Comparison of ENCODE assay signal across 16 mouse cellular contexts in the genomic region with DNA sequence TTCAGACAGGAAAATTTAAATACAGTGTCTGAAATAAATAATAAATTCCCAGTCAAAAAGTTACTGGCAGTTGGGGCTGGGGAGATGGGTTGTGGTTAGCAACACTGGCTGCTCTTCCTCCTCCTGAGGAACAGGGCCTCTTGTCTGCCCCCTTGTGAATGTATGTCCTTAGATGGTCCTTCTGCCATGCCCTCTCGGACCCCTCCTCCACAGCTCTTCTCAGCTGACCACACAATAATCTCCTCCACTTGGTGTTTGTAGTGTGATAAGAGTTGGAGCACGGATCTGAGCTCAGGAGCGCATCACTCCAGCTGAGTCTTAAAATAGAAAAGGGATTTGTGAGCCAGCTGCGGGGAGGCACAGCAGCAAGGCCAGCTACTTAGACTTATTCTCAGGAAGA. TPM values are rescaled to one million over a fixed set of nuclear protein-coding genes. Genes with fewer than 3 reads are reported as not detected.
DNase-seq lines count a peak whose midpoint lies in the region; ATAC-seq and TF ChIP-seq lines count a peak whose summit lies in the region.
"Had no signal": no experiment of that assay in that cellular context is flagged by ENCODE, and none has a peak within 500 bp of the region (broad histone marks: within the 10 kb centered on the region; RNA-seq: fewer than 3 reads in every experiment).

No protein-coding gene starts in this region.

- H3K4me2 ChIP-seq in heart, embryonic 14.5 days (ENCODE audit: low read length) = peak overlapping the region; percentile 29; the same call in 1 of the 2 replicates
- no peak overlapping the region for H3K4me2 ChIP-seq in liver, embryonic 13.5 days
- no peak overlapping the region for H3K4me2 ChIP-seq in intestine, postnatal 0 days (replicated peaks; ENCODE audit: low read depth)

- no peaks in the 10 kb centered on the region for H3K9me3 ChIP-seq in G1E (replicated peaks)
- H3K9me3 ChIP-seq in heart, embryonic 14.5 days (ENCODE audit: control insufficient read depth, low read length) = no peaks in the 10 kb centered on the region
- H3K9me3 ChIP-seq in liver, embryonic 13.5 days (replicated peaks) = no peaks in the 10 kb centered on the region
- no peaks in the 10 kb centered on the region for H3K9me3 ChIP-seq in intestine, postnatal 0 days (ENCODE audit: control insufficient read depth)

- no peak for TF ChIP-seq CTCF in G1E (IDR thresholded peaks at IDR 0.05; ENCODE audit: low read depth, low read length)
- no peak for TF ChIP-seq CTCF in intestine, postnatal 0 days (IDR thresholded peaks at IDR 0.05; ENCODE audit: low read depth)

- WGBS in heart, embryonic 14.5 days = 3% methylated on average over 4 of the region's 4 CpGs
- 7% methylated on average over 4 of the region's 4 CpGs for WGBS in liver, embryonic 13.5 days (ENCODE audit: insufficient replicate concordance)
- 48% methylated on average over 4 of the region's 4 CpGs for WGBS in intestine, postnatal 0 days

- ATAC-seq in G1E (ENCODE audit: extremely low read depth, insufficient number of reproducible peaks, low FRiP score, poor library complexity, severe bottlenecking) = peak; percentile 86
- peak; percentile 89 for ATAC-seq in common myeloid progenitor, adult 5-6 weeks (replicated peaks; ENCODE audit: low read depth, poor library complexity, severe bottlenecking)
- ATAC-seq in heart, embryonic 14.5 days (ENCODE audit: insufficient number of reproducible peaks, insufficient read depth, low FRiP score, low read depth) = peak; percentile 85
- peak; percentile 60 for ATAC-seq in liver, embryonic 13.5 days (ENCODE audit: low read depth)
- no peak for ATAC-seq in intestine, postnatal 0 days
- ATAC-seq: CD4-positive, CD25-positive, alpha-beta regulatory T cell, adult 4 months; hindbrain, embryonic 16.5 days had no signal

- no peaks in the 10 kb centered on the region for H3K27me3 ChIP-seq in G1E (ENCODE audit: insufficient read depth, low read length)
- H3K27me3 ChIP-seq in heart, embryonic 14.5 days (ENCODE audit: control insufficient read depth, insufficient read depth, low read length) = no peaks in the 10 kb centered on the region
- no peaks in the 10 kb centered on the region for H3K27me3 ChIP-seq in liver, embryonic 13.5 days
- no peaks in the 10 kb centered on the region for H3K27me3 ChIP-seq in intestine, postnatal 0 days (replicated peaks; ENCODE audit: control insufficient read depth, insufficient read depth, low read length)

- DNase-seq in G1E (ENCODE audit: low spot score) = peak; percentile 36
- no peak for DNase-seq in liver, embryonic 13.5 days
- no peak for DNase-seq in cerebellum, adult 11 months
- no peak for DNase-seq in adrenal gland, adult 18-20 months (ENCODE audit: low spot score in 2 of 2)
- DNase-seq in gastrocnemius, adult 8-10 months (ENCODE audit: low spot score in 2 of 2) = no peak
- DNase-seq: adrenal gland, postnatal 36 days; cerebellum, adult 9-11 months; gastrocnemius, postnatal 10 days; kidney, adult 8-10 months; lung, adult 18-20 months had no signal

- H3K36me3 ChIP-seq in G1E (replicated peaks) = no peaks in the 10 kb centered on the region
- no peaks in the 10 kb centered on the region for H3K36me3 ChIP-seq in heart, embryonic 14.5 days (ENCODE audit: control insufficient read depth, insufficient read depth, low read length)
- no peaks in the 10 kb centered on the region for H3K36me3 ChIP-seq in liver, embryonic 13.5 days
- H3K36me3 ChIP-seq in intestine, postnatal 0 days (ENCODE audit: control insufficient read depth, insufficient read depth) = no peaks in the 10 kb centered on the region

- peak overlapping the region; percentile 78 to 87 for H3K27ac ChIP-seq in heart, embryonic 14.5 days (replicated peaks in 1 of 2; ENCODE audit: control insufficient read depth in 1 of 2, insufficient read depth in 1 of 2, low read depth in 2 of 2, low read length in 2 of 2)
- H3K27ac ChIP-seq in liver, embryonic 13.5 days = 0 out of 2 replicates have a peak overlapping the region, but pooled peaks have one; percentile 35
- no peak overlapping the region for H3K27ac ChIP-seq in intestine, postnatal 0 days (ENCODE audit: low read depth, low read length)
- H3K27ac ChIP-seq: stomach, postnatal 0 days had no signal

- H3K9ac ChIP-seq in heart, embryonic 14.5 days (ENCODE audit: low read length) = no peak overlapping the region
- H3K9ac ChIP-seq in liver, embryonic 13.5 days = 0 out of 2 replicates have a peak overlapping the region, but pooled peaks have one; percentile 7
- H3K9ac ChIP-seq in intestine, postnatal 0 days (ENCODE audit: low read depth, low read length) = no peak overlapping the region

- H3K4me1 ChIP-seq in G1E (ENCODE audit: insufficient read depth, low read depth, low read length) = peaks cover 91% of the 10 kb centered on the region
- peaks cover 9 to 17% of the 10 kb centered on the region in 2 experiments for H3K4me1 ChIP-seq in heart, embryonic 14.5 days (ENCODE audit: control insufficient read depth in 2 of 2, insufficient read depth in 2 of 2, low read length in 2 of 2)
- H3K4me1 ChIP-seq in liver, embryonic 13.5 days (replicated peaks) = peaks cover 31% of the 10 kb centered on the region
- no peaks in the 10 kb centered on the region for H3K4me1 ChIP-seq in intestine, postnatal 0 days (replicated peaks; ENCODE audit: control insufficient read depth, insufficient read depth, low read length)

- H3K4me3 ChIP-seq in G1E (ENCODE audit: low read depth, low read length) = no peak overlapping the region; the same call in 1 of the 2 replicates
- H3K4me3 ChIP-seq in heart, embryonic 14.5 days (ENCODE audit: control insufficient read depth in 1 of 2, insufficient read depth in 1 of 2, low read depth in 1 of 2, low read length in 2 of 2) = no peak overlapping the region
- no peak overlapping the region for H3K4me3 ChIP-seq in liver, embryonic 13.5 days (replicated peaks)
- H3K4me3 ChIP-seq in intestine, postnatal 0 days (ENCODE audit: low read depth, low read length) = no peak overlapping the region

RNA-seq across cellular contexts. Expression of gene Sf3b5, which starts 18.2 kb away (rescaled TPM):
- total RNA-seq in G1E (2014; fragmentation: Nextera tagmentation) = 11.0 and 14.5 TPM in 2 replicates
- 18.4 and 24.3 TPM in 2 replicates for total RNA-seq in G1E (2017)
- polyA plus RNA-seq in G1E (2012) = 98.6 and 112 TPM in 2 replicates
- 16.9 and 17.4 TPM in 2 replicates for total RNA-seq in common myeloid progenitor, adult 5-6 weeks (2017)
- 31.6 and 32.8 TPM in 2 replicates for polyA plus RNA-seq in heart, embryonic 14.5 days (2014; fragmentation: Nextera tagmentation; extraction: Ambion mirVana)
- 26.0 and 28.3 TPM in 2 replicates for polyA plus RNA-seq in liver, embryonic 13.5 days (2015; fragmentation: Nextera tagmentation; extraction: Ambion mirVana)
- 22.6 and 23.0 TPM in 2 replicates for polyA plus RNA-seq in intestine, postnatal 0 days (2015; fragmentation: Nextera tagmentation; extraction: Ambion mirVana)
- 10 to 100 TPM; 10.6 to 12.5 TPM for total RNA-seq in adrenal gland, adult 18-20 months (2021)
- total RNA-seq in gastrocnemius, adult 8-10 months (2022) = 1 to 10 TPM; 4.7 to 5.8 (median 5.2) TPM

RNA-seq across cellular contexts. Expression of gene Stx11, which starts 22.8 kb away (rescaled TPM):
- total RNA-seq in G1E (2014; fragmentation: Nextera tagmentation) = 34.3 and 40.0 TPM in 2 replicates
- total RNA-seq in G1E (2017) = 25.4 and 28.4 TPM in 2 replicates
- polyA plus RNA-seq in G1E (2012) = 13.3 and 13.8 TPM in 2 replicates
- 8.2 and 9.4 TPM in 2 replicates for total RNA-seq in common myeloid progenitor, adult 5-6 weeks (2017)
- 6.6 and 7.6 TPM in 2 replicates for polyA plus RNA-seq in heart, embryonic 14.5 days (2014; fragmentation: Nextera tagmentation; extraction: Ambion mirVana)
- 12.5 and 13.6 TPM in 2 replicates for polyA plus RNA-seq in liver, embryonic 13.5 days (2015; fragmentation: Nextera tagmentation; extraction: Ambion mirVana)
- polyA plus RNA-seq in intestine, postnatal 0 days (2015; fragmentation: Nextera tagmentation; extraction: Ambion mirVana) = 0.67 and 1.0 TPM in 2 replicates
- total RNA-seq in adrenal gland, adult 18-20 months (2021) = 10 to 100 TPM in 1 of 2 experiments, 1 to 10 TPM in 1; 6.5 to 11.0 TPM
- total RNA-seq in gastrocnemius, adult 8-10 months (2022) = under 1 TPM; 0.15 to 0.56 (median 0.30) TPM
